Mouse (Mus musculus) heart, embryonic 10.5 days (tissue): Measurements from ENCODE around the gene Tmem117. TPM values are rescaled to one million over a fixed set of nuclear protein-coding genes. Genes with fewer than 3 reads are reported as not detected.

Experiments
- DNase-seq: peaks from one replicate; pipeline ENCODE4 v3.0.0-alpha.2; 2017; ENCODE audit warnings: low spot score
- H3K27ac ChIP-seq: fragments of 300-500 bp; sonication (generic); 2 replicates; pipeline ENCODE4 v1.5.1; 2016; ENCODE audit warnings: mild to moderate bottlenecking
- H3K27me3 ChIP-seq: fragments of 300-500 bp; sonication (generic); 2 replicates; pipeline ENCODE4 v1.6.1; 2016; ENCODE audit warnings: mild to moderate bottlenecking; ENCODE audit not compliant: poor library complexity, insufficient read depth, severe bottlenecking
- H3K36me3 ChIP-seq: fragments of 300-500 bp; sonication (generic); 2 replicates; pipeline ENCODE4 v1.6.1; 2016; ENCODE audit warnings: mild to moderate bottlenecking, moderate library complexity
- H3K4me1 ChIP-seq: fragments of 300-500 bp; sonication (generic); 2 replicates; pipeline ENCODE4 v1.6.1; 2016; ENCODE audit warnings: mild to moderate bottlenecking
- H3K4me3 ChIP-seq: fragments of 300-500 bp; sonication (generic); 2 replicates; pipeline ENCODE4 v1.5.1; 2016; ENCODE audit warnings: mild to moderate bottlenecking, moderate library complexity
- H3K9me3 ChIP-seq: fragments of 300-500 bp; sonication (generic); 2 replicates; pipeline ENCODE4 v1.6.1; 2016; ENCODE audit warnings: mild to moderate bottlenecking, moderate library complexity
- WGBS: fragments of 180-500 bp; shearing (Covaris S2); methylation state at CpG from one replicate; pipeline ENCODE4 v1.1.7; 2016; 5-methylcytosine and 5-hydroxymethylcytosine counted together
- polyA plus RNA-seq: library from polyadenylated mRNA; unstranded; fragments of >200 nt; fragmentation: Nextera tagmentation; extraction: Ambion mirVana; gene quantifications from 2 replicates; pipeline ENCODE4 v1.2.1, GENCODE M21; 2016

Gene Tmem117
- polyA plus RNA-seq, 1 experiment from 2014 or later: 0.73 TPM

- Histone ChIP-seq H3K4me1 (no peaks in the 10 kb centered on the region), H3K27me3 (no peaks in the 10 kb centered on the region), H3K27ac (no peak overlapping the region), H3K36me3 (no peaks in the 10 kb centered on the region), H3K9me3 (no peaks in the 10 kb centered on the region), H3K4me3 (no peak overlapping the region)
- WGBS: 68% methylated on average over 4 of the region's 4 CpGs
- no peak for DNase-seq
Observed at GRCm38 (mm10) chr15:94885026-94885425, 256.0 kb downstream of the Tmem117 start.

DNA sequence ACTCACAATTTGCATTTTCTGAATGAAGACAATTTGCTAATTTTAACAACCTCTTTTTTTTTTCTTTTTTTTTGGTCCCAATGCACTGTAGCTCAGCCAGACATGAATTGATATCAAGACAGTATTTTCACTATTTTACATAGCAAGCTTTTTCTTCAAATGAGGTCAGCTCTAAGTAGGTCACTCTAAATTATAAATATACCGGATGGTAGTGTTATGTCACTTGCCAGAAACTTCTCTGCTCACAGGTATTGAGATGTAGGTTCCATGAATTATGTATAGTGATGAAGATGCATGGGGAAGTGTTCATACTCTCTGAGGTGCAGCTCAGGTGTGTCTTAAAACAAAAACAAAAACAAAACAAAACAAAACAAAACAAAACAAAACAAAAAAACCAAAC lies 264.2 kb downstream of the Tmem117 start:
- no peaks in the 10 kb centered on the region for H3K9me3 ChIP-seq
- no peak overlapping the region for H3K4me3 ChIP-seq
- DNase-seq: no peak
- 78% methylated on average over 1 of the region's 1 CpGs for WGBS
- H3K36me3 ChIP-seq: no peaks in the 10 kb centered on the region
- no peak overlapping the region for H3K27ac ChIP-seq
- no peaks in the 10 kb centered on the region for H3K27me3 ChIP-seq
- H3K4me1 ChIP-seq: no peaks in the 10 kb centered on the region

- H3K4me1 ChIP-seq: no peaks in the 10 kb centered on the region
- no peaks in the 10 kb centered on the region for H3K9me3 ChIP-seq
- no peak for DNase-seq
- H3K27me3 ChIP-seq: no peaks in the 10 kb centered on the region
- no peaks in the 10 kb centered on the region for H3K36me3 ChIP-seq
- H3K4me3 ChIP-seq: no peak overlapping the region
- WGBS: 56% methylated on average over 5 of the region's 5 CpGs
- H3K27ac ChIP-seq: no peak overlapping the region
Observed at GRCm38 (mm10) chr15:94894086-94894485, 265.1 kb downstream of the Tmem117 start.

DNA sequence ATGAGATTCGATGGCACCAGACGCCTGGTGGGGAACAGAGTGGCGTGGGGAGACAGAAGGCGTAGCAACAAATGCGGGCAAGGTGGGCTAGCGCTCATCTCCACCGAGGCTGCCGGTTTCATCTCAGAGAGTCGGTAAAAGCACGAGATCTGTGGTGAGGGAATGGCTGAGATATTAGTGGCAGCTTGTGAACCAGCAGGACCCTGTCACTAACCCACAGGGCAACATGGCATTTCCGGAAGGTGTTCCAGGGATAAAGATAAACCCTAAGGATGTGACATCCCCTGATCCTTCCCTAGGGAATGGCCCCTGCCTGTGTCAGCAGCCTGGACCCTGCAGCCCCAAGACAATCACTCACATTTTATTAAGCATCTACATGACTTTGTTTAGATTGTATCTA lies 266.6 kb downstream of the Tmem117 start:
- no peaks in the 10 kb centered on the region for H3K36me3 ChIP-seq
- no peaks in the 10 kb centered on the region for H3K27me3 ChIP-seq
- no peak overlapping the region for H3K4me3 ChIP-seq
- H3K9me3 ChIP-seq: no peaks in the 10 kb centered on the region
- WGBS: 92% methylated on average over 11 of the region's 11 CpGs
- no peaks in the 10 kb centered on the region for H3K4me1 ChIP-seq
- no peak overlapping the region for H3K27ac ChIP-seq
- DNase-seq: no peak

DNA sequence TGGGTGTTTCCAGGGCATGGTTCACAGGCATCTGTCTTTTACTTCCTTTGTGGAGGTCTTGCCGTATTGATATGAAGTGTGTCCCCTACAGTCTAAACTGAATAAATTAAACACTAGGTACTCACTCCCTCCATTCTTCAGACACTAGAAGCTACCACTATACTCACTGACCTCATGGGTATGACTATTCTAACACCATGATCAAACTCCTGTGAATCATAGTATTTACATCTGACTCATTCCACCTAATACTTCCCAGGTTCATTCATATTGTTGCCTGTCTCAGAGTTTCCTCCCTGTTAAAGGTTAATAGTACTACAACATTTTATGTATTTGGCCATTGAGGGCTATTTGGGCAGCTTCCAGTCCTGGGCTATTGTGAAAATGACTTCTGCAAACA lies 274.2 kb downstream of the Tmem117 start:
- no peaks in the 10 kb centered on the region for H3K36me3 ChIP-seq
- 89% methylated on average over 1 of the region's 1 CpGs for WGBS
- no peaks in the 10 kb centered on the region for H3K9me3 ChIP-seq
- no peak overlapping the region for H3K27ac ChIP-seq
- H3K4me3 ChIP-seq: no peak overlapping the region
- DNase-seq: no peak
- no peaks in the 10 kb centered on the region for H3K27me3 ChIP-seq
- no peaks in the 10 kb centered on the region for H3K4me1 ChIP-seq

GRCm38 (mm10) chr15:94904672-94905407 lies 275.8 kb downstream of the Tmem117 start:
- no peaks in the 10 kb centered on the region for H3K4me1 ChIP-seq
- H3K4me3 ChIP-seq: no peak overlapping the region
- no peak for DNase-seq
- WGBS: 85% methylated on average over 11 of the region's 11 CpGs
- H3K36me3 ChIP-seq: no peaks in the 10 kb centered on the region
- no peaks in the 10 kb centered on the region for H3K27me3 ChIP-seq
- no peaks in the 10 kb centered on the region for H3K9me3 ChIP-seq
- H3K27ac ChIP-seq: no peak overlapping the region

- 42% methylated on average over 1 of the region's 1 CpGs for WGBS
- H3K36me3 ChIP-seq: no peaks in the 10 kb centered on the region
- no peak for DNase-seq
- H3K4me3 ChIP-seq: no peak overlapping the region
- no peak overlapping the region for H3K27ac ChIP-seq
- H3K9me3 ChIP-seq: no peaks in the 10 kb centered on the region
- H3K4me1 ChIP-seq: no peaks in the 10 kb centered on the region
- no peaks in the 10 kb centered on the region for H3K27me3 ChIP-seq
Observed at GRCm38 (mm10) chr15:94921672-94922071, 292.6 kb downstream of the Tmem117 start.

DNA sequence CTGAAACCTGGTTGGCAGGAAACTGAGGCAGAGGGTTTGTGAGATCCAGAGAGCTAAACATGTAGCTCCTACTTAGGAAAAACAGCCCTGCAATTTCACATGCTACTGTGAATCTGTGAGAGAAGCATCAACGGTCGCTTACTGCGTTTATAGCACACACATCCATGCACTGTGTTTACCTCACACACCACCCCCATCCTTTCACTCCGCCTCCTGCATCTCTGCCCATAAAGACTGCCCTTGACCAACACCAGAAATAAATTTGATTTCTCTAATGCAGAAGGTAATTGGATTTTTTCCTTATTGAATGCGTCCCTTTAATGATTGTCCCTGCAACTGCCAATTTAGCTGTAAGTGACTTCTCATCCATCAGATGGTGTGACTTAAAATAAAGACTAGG lies 299.0 kb downstream of the Tmem117 start:
- 81% methylated on average over 5 of the region's 5 CpGs for WGBS

DNA sequence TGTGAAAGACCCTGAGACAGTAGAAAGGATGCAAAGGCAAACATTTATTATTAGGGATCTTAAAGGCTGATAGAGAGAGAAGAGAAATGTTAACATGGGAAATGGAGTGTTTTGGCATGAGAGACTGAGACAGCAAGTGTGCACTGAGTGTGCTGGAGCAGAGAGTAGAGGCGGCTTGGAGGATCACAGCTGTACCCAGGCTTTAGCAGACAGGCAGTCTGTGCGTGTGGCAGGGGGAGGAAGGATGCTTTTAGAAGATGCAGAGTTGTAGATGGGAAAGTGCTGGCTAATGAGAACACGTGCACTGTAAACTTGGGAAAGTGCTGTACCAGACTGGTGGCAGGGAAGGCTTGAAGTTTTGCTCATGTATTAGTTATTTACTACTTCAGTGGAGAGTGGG lies 301.7 kb downstream of the Tmem117 start:
- H3K27me3 ChIP-seq: no peaks in the 10 kb centered on the region
- no peak overlapping the region for H3K27ac ChIP-seq
- H3K4me3 ChIP-seq: no peak overlapping the region
- H3K36me3 ChIP-seq: no peaks in the 10 kb centered on the region
- no peaks in the 10 kb centered on the region for H3K4me1 ChIP-seq
- 64% methylated on average over 3 of the region's 3 CpGs for WGBS
- DNase-seq: no peak
- no peaks in the 10 kb centered on the region for H3K9me3 ChIP-seq

More for the DNA sequence above, 299.0 kb downstream of the Tmem117 start:
- Histone ChIP-seq H3K9me3 (no peaks in the 10 kb centered on the region), H3K36me3 (no peaks in the 10 kb centered on the region), H3K27me3 (no peaks in the 10 kb centered on the region), H3K4me1 (no peaks in the 10 kb centered on the region), H3K27ac (no peak overlapping the region), H3K4me3 (no peak overlapping the region)
- DNase-seq: no peak

DNA sequence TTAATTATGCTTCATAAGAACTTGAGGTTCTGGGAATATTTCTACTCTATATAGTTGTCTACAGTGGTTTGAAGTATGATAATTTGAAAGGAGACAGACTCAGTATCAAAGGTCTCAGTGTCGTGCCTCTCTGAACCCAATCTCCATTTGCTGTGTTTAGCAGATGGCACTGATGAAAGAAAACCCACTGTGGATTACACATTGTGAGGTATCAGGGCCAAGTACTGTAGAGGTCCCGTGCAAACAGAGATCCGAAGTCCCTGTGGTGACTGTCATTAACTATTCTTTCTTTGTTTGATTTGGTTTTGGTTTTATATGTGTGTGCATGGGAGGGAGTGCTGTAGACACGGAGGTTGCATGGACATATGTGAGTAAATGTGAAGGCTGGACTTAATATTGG lies 304.0 kb downstream of the Tmem117 start:
- H3K27ac ChIP-seq: no peak overlapping the region
- DNase-seq: no peak
- 77% methylated on average over 4 of the region's 4 CpGs for WGBS
- H3K27me3 ChIP-seq: peaks cover 6% of the 10 kb centered on the region
- H3K4me1 ChIP-seq: no peaks in the 10 kb centered on the region
- H3K36me3 ChIP-seq: no peaks in the 10 kb centered on the region
- no peaks in the 10 kb centered on the region for H3K9me3 ChIP-seq
- no peak overlapping the region for H3K4me3 ChIP-seq

GRCm38 (mm10) chr15:94933480-94933879 lies 304.4 kb downstream of the Tmem117 start:
- 65% methylated on average over 3 of the region's 3 CpGs for WGBS

DNA sequence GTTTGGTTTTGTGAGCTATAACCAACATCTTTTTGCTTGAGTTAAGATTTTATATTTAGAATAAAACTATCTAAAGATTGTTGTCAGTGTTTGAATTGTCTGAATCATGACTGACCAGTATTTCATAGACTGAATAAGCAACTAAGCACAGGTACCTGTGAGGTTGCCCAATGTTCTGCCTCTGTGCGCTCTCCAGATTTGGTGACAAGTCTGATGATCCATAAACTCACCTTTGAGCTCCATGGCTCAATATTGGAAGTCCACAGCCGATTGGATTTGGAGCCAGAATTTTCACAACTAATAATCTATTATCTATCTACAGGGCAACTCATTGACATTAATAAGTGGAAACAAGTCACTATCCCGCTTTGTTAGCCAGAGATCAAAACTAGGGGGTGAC lies 312.9 kb downstream of the Tmem117 start:
- WGBS: 86% methylated on average over 3 of the region's 3 CpGs
- no peaks in the 10 kb centered on the region for H3K36me3 ChIP-seq
- H3K27ac ChIP-seq: no peak overlapping the region

More at GRCm38 (mm10) chr15:94933480-94933879, 304.4 kb downstream of the Tmem117 start:
- no peak overlapping the region for H3K4me3 ChIP-seq
- H3K4me1 ChIP-seq: no peaks in the 10 kb centered on the region
- peaks cover 6% of the 10 kb centered on the region for H3K27me3 ChIP-seq
- H3K27ac ChIP-seq: no peak overlapping the region
- no peaks in the 10 kb centered on the region for H3K9me3 ChIP-seq
- no peaks in the 10 kb centered on the region for H3K36me3 ChIP-seq
- DNase-seq: no peak

GRCm38 (mm10) chr15:94942465-94942864 lies 313.4 kb downstream of the Tmem117 start:
- Histone ChIP-seq H3K9me3 (no peaks in the 10 kb centered on the region), H3K27ac (no peak overlapping the region), H3K4me3 (no peak overlapping the region), H3K4me1 (peaks cover 8% of the 10 kb centered on the region; the same call in 1 of the 2 replicates), H3K36me3 (no peaks in the 10 kb centered on the region), H3K27me3 (no peaks in the 10 kb centered on the region)
- WGBS: 46% methylated on average over 1 of the region's 1 CpGs
- DNase-seq: no peak

More for the DNA sequence above, 312.9 kb downstream of the Tmem117 start:
- Histone ChIP-seq H3K27me3 (peaks cover under 1% of the 10 kb centered on the region; the same call in 1 of the 2 replicates), H3K9me3 (no peaks in the 10 kb centered on the region), H3K4me3 (no peak overlapping the region), H3K4me1 (peaks cover 8% of the 10 kb centered on the region; the same call in 1 of the 2 replicates)
- no peak for DNase-seq

DNA sequence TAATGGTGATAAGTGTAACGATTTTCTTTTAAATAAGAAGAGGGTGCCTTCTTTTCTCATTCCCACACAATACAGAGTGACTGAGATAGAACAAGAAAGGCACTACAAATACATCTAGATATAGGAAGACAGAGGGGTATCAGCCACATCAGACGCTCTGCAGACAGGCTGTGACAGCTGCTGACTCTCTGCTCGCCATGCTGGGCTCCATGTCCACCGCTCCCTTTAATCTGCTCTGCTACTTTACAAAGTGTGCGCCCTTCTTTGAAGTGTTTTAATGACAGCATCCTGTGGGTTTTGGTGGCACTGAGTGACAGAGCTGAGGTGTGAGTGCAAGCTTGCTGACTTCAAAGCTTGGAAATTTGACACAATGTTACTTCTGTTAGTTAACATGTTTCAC lies 314.9 kb downstream of the Tmem117 start:
- WGBS: 26% methylated on average over 5 of the region's 5 CpGs
- H3K27me3 ChIP-seq: no peaks in the 10 kb centered on the region
- H3K9me3 ChIP-seq: no peaks in the 10 kb centered on the region
- H3K36me3 ChIP-seq: no peaks in the 10 kb centered on the region
- peaks cover 8% of the 10 kb centered on the region; the same call in 1 of the 2 replicates for H3K4me1 ChIP-seq
- H3K27ac ChIP-seq: no peak overlapping the region
- DNase-seq: no peak
- no peak overlapping the region for H3K4me3 ChIP-seq
